Mouse (Mus musculus): Measurements from ENCODE around the gene Ccdc153.

The Ccdc153 gene

DNA sequence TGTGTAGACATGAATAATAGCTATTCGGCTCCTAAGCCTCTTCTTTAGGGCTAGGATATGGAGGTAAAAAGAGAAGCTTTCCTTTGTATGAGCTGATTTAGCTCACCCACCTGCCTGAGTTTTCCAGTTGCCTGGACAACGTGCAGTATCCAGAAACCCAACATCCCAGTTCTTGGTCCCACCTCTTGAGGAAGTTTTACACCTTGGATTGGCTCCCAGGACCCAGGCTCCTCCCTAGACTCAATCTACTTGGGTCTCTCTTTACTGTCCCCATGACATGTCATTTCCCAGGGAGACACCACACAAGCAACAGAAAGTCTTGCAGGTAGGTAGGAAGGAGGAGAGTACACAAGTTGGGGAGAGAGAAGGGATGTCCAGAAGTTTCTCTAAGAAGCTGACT lies at the start of gene Ccdc153:
Ccdc153 (plus strand) TSS at position 278 of the 400 bp plus-strand sequence.
- DNase-seq (ENCODE audit: low read depth, low spot score): no peak

GRCm38 (mm10) chr9:44191166-44191565 lies 49.3 kb upstream of the Ccdc153 start:
- peak; percentile 21 for DNase-seq (ENCODE audit: low read depth, low spot score)

- DNase-seq (ENCODE audit: low read depth, low spot score): no peak
Observed at GRCm38 (mm10) chr9:44192312-44192711, 48.2 kb upstream of the Ccdc153 start.

DNA sequence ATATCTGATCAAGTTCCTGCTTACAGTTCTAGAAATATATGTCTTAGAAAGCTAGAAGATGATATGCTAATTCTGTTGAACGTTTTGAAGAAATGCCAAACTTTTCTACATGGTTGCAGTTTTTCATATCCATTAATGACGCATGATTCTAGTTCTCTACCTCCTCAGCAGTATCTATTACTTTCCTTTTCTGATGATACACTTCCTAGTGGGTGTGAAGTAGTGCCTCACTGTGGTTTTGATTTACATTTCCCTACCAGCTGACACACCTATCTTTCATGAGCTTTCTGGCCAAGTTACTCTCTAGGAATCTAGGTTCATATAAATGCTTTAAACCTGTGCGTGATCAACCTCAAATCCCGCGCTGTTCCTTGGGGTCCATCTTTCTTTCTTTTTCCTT lies 47.7 kb upstream of the Ccdc153 start:
- DNase-seq (ENCODE audit: low read depth, low spot score): no peak

DNA sequence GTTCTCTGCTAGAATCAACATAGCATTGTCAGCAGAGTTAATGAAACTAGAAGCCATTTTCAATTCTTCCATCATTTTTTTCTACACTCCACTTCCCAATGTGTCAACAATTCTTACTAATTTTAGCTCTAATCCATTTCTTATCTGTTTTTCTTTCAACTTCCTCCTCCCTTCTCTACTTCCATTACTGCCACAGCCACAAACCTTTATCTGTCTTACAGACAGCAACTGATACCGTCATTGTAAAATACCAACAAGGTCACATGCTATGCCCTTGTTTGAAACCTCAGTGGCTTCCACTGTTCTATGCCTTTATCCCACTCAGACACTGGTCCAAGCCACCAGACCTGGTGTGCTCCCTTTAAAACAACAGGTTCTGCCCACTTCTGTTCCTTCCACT lies 46.5 kb upstream of the Ccdc153 start:
- DNase-seq (ENCODE audit: low read depth, low spot score): no peak

- no peak for DNase-seq (ENCODE audit: low read depth, low spot score)
Observed at GRCm38 (mm10) chr9:44196354-44196753, 44.1 kb upstream of the Ccdc153 start.

DNA sequence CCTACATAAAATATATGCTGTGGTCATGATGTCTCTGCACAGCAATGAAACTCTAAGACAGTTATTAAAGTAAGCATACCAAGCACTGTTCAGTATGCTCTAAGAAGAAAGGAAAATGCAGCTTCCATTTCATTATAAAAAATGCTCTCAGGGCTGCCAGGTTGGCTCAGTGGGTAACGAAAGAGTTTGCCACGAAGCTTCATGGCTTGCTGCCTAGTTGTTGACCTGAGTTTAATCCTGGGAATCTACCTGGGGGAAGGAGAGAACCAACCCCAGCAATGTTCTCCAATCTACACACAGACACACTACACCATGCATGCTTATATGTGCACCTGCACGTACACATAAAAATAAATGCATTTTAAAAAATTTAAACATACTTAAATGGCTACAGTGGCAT lies 41.3 kb upstream of the Ccdc153 start:
- no peak for DNase-seq (ENCODE audit: low read depth, low spot score)

GRCm38 (mm10) chr9:44199580-44199979 lies 40.9 kb upstream of the Ccdc153 start:
- DNase-seq (ENCODE audit: low read depth, low spot score): peak; percentile 8

DNA sequence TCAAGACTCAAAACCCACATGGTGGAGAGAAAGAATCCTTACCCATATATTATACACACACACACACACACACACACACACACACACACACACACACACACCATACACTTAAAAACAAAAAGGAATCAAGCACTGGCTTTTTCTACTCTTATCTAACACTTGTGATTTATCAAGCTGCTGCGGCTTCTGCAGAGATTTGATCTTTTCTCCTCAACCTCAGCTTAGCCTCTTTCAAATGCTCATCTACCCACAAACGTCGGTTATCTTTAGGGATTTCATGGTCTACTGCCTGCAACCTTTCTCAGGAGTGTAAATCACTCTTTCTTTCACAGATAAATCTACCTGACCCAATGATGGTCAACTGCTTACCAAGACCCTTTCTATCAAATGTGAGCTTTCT lies 40.0 kb upstream of the Ccdc153 start:
- DNase-seq (ENCODE audit: low read depth, low spot score): no peak

- DNase-seq (ENCODE audit: low read depth, low spot score): no peak
Observed at GRCm38 (mm10) chr9:44207840-44208239, 32.6 kb upstream of the Ccdc153 start.

DNA sequence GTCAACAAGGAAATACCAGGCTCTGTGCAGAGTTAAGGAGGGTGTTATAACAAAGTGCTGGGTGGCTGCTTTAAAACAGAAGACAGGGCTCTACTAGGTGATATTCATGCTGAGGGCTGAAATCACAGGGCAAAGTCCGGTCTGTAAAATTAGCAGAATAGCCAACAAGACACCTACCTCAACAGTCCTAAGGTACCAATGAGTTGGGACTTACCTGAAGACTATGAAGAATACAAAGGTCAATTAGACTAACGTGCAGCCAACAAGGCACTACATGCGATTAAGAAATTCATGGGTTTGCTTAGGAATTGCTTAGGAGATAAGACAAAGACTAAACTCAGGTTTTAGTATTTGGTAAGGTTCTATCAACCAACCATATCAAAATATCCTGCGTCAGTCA lies 31.1 kb upstream of the Ccdc153 start:
- DNase-seq (ENCODE audit: low read depth, low spot score): no peak

DNA sequence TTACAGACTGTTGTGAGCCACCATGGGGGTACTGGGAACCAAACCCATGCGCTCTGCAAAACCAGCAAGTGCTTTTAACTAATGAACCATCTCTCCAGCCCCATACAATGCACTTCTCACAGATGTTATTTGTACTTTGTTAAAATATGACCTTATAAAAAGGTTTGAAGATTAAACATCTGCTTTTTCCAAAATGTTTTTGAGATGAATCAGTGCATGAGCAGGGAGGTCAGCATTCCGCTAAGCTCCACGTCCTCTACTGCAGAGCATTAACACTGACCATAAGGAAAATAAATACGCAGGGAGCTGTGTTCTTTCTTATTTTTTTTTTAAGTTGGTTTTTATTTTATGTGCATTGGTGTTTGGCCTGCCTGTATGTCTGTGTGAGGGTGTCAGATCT lies 28.1 kb upstream of the Ccdc153 start:
- DNase-seq (ENCODE audit: low read depth, low spot score): peak; percentile 58

- DNase-seq (ENCODE audit: low read depth, low spot score): no peak
Observed at GRCm38 (mm10) chr9:44213538-44213937, 26.9 kb upstream of the Ccdc153 start.

DNA sequence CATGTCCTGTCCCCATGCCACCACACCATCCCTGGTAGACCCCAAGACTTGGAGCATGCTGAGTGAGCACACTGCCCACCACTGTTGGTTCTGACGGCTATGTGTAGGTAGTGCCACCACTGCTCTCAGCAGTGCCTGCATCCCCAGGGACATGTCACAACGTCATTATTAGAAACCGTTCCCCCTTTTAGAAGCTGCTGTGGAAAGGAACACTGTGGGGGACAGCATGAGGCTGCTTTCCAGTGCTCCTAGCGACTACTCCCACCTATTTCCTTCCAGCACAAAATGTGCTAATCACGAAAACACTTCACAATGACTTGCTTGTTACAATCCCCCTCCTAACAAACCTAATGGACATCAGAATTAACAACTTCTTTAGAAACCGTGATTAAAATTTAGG lies 14.5 kb upstream of the Ccdc153 start:
- no peak for DNase-seq (ENCODE audit: low read depth, low spot score)

GRCm38 (mm10) chr9:44231609-44232008 lies 8.9 kb upstream of the Ccdc153 start:
- no peak for DNase-seq (ENCODE audit: low read depth, low spot score)

GRCm38 (mm10) chr9:44233021-44233801 lies 7.3 kb upstream of the Ccdc153 start:
- peak; percentile 47 for DNase-seq (ENCODE audit: low read depth, low spot score)

DNA sequence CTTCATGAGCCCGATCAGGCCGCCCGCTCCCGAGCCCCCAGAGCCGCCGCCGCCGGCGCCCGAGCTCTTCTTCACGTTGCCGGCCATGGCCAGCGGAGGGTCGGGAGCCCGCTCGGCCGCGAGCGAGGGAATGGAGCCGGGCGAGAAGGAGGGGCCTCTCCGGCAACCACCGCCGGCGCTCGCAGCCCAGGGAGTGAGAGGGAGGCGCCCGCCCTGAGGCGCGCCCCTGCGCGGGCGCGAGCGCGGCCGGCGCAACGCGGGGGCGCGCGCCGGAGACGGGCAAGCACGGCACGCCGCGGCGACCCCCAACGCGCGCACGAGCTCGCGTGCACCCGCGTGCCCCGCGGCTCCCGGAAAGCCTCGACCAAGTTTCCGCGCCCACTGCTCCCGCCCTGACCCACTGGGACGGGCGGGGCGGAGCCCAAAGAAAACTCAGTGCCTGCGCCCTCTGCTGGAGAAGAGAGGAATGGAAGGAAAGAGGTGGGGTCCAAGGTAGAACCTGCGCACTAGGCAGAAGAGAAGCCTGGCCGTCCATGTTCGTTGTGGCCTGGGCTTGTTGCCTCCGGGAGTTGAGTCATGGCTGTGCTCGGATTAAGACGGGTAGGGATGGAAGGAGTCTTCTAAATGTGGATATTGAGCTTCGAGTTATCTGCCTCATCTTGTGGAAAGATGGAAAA lies 6.5 kb upstream of the Ccdc153 start, which contains the start of gene Cbl:
Cbl (minus strand) TSS at position 248 of the 677 bp plus-strand sequence.
- DNase-seq (ENCODE audit: low read depth, low spot score): peak; percentile 98

DNA sequence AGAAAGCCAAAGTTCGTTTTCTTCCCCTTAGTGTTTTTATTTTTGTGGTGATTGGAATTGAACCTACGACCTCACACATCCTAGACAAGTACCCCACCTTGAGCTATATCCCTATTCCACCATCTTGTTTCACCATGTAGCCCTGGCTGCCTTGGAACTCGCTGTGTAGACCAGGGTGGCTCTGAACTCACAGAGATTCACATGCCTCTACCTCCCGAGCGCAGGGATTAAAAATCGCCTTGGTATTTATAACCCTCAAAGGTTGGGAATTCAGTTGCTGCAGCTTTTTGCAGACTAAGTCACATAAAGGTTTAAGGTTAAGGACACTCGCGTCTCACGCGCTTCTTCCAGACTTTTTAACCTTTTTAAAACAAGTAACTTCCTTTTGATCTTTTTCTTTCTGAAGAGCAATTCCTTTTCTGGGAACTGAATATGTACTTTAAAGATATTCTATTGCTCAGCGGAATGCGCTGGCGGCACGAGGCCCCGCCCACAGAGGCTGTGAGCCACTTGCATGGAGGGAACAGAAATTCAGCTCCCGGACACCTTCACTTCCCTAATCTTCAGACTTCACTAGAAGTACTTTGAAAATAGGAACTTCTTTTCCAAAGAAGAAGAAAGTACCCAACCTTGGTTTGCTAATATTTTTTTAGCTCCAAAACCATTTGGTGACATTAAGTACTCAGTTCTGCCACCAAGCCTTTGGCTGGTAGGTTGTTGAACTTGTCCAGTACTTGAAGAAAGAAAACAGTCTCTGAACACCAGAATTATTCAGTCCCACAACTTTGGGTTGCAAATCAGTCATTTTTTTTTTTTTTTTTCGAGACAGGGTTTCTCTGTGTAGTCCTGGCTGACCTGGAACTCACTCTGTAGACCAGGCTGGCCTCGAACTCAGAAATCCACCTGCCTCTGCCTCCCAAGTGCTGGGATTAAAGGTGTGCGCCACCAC lies 5.7 kb upstream of the Ccdc153 start:
- DNase-seq (ENCODE audit: low read depth, low spot score): peak; percentile 38

- DNase-seq (ENCODE audit: low read depth, low spot score): no peak
Observed at GRCm38 (mm10) chr9:44236601-44237000, 3.9 kb upstream of the Ccdc153 start.

DNA sequence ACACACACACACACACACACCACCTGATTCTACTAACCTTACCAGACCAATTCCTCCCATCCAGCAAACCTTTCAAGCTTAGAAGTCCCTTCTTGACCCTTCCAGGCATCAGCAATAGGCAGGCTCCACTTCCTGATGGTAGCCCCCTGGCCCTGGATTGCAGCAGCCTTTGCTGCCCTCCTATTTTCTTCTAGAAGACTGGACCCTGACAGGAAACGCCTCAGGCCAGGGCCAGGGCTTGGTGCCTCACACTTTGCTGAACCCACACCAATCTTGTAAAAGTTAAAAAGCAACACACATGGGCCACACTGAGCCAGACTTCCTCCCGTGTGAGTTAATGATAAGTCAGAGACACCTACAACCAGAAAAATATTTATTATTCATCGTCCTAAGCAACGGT lies 3.3 kb upstream of the Ccdc153 start:
- DNase-seq (ENCODE audit: low read depth, low spot score): no peak

- DNase-seq (ENCODE audit: low read depth, low spot score): no peak
Observed at GRCm38 (mm10) chr9:44238501-44239190, 1.8 kb upstream of the Ccdc153 start.

Data from 3T3-L1 (cell line).